Mouse (Mus musculus) heart, postnatal 36 days (tissue): Measurements from ENCODE around the gene Anapc15. TPM values are rescaled to one million over a fixed set of nuclear protein-coding genes. Genes with fewer than 3 reads are reported as not detected.

Experiments used
- DNase-seq, 2 experiments: peaks; one replicate each; pipeline ENCODE4 v3.0.0; 2021 to 2022
- intact Hi-C: fragments of 180-260 bp; cut with DNase I; formaldehyde crosslinking; loops from one replicate; pipeline ENCODE4 v1.15.1; 2025
- total RNA-seq, 2 experiments: library from RNA; stranded (reverse); gene quantifications; 2 replicates each; pipeline ENCODE4 v1.2.3; 2021

The Anapc15 gene
- total RNA-seq = 10 to 100 TPM; 20.2 TPM

DNA sequence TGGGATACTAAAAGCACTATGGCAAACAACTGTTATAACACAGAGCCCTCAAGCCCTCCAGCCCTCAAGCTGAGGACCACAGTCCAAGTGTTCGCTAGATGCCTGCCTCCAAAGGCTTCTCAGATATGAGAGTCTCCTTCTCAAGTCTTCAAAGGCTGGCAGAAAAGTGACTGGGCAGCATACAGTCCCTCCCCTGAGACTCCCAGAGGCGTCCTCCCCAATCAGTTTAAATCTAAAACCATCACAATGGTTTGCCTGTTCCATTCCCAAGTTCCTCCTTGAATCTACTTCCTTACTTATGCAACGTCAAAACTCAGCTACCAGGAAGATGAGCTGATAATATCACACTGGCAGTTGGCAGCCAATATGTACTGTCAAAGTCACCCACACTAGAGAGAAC, at the start of gene Anapc15:
TSS of gene Anapc15 (plus strand) at position 301 of the 400 bp plus-strand sequence.
- intact Hi-C loops = no loop called here
- no peak for DNase-seq

DNA sequence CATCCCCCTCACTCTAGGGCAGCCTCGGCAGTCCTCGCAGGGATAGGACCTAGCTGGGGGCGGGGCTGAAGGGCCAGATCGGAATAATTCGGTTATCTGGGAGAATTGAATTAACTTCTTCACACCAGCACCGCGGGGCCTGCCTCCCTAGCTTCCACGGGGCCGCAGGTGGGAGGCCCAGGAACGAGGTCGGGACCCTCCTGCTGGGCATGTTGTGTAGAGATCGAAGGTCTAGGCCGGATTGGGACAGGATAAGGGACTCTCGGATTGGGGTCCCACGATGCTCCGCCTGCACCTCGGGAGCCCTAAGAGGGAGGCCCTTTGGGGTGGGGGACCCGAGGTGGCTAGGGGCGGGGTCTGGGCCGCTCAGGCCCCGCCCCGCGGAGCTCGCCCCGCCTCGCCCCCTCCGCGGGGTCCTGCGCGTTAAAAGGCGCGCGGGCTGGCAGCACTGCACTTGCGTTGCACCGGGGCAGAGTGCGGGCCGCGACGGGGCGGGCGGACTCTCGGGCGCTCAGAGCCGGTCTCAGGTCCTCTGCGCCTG, 45.6 kb upstream of the Anapc15 start, which contains the start of gene Phox2a:
TSS of gene Phox2a (plus strand) at position 453 of the 541 bp plus-strand sequence.
- intact Hi-C loops = no loop called here
- no peak for DNase-seq

DNA sequence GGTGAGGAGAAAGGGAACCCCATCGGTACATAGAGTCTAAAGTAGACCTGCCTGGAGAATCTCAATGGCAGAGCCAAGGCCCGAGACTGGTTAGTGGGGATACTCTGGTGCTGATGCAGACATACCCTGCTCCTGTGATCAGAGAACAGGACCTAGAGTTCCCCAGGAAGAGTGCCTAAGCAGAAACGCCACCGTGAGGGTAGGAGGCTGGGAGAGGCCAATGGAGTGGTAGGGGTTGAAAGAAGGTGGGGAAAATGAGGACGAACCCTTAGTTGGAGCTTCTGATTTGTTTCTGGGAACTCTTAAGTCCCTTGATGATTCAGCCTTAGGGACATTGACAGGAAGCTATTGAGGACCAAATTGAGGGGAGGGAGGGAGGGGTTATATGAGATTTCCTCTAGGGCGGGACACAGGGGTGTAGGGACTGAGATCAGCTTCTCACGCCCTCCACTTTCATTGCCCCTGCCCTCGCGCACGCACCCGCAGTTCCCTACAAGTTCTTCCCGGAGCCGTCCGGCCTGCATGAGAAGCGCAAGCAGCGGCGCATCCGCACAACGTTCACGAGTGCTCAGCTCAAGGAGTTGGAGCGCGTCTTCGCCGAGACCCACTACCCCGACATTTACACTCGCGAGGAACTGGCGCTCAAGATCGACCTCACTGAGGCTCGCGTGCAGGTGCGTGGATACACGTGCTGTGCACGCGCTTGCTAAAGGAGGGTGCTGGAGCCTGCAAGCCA, 43.1 kb upstream of the Anapc15 start:
- intact Hi-C loops = loop anchor here (5.0 kb wide), 1 partner anchor 138 kb away; no protein-coding TSS in a partner anchor

DNA sequence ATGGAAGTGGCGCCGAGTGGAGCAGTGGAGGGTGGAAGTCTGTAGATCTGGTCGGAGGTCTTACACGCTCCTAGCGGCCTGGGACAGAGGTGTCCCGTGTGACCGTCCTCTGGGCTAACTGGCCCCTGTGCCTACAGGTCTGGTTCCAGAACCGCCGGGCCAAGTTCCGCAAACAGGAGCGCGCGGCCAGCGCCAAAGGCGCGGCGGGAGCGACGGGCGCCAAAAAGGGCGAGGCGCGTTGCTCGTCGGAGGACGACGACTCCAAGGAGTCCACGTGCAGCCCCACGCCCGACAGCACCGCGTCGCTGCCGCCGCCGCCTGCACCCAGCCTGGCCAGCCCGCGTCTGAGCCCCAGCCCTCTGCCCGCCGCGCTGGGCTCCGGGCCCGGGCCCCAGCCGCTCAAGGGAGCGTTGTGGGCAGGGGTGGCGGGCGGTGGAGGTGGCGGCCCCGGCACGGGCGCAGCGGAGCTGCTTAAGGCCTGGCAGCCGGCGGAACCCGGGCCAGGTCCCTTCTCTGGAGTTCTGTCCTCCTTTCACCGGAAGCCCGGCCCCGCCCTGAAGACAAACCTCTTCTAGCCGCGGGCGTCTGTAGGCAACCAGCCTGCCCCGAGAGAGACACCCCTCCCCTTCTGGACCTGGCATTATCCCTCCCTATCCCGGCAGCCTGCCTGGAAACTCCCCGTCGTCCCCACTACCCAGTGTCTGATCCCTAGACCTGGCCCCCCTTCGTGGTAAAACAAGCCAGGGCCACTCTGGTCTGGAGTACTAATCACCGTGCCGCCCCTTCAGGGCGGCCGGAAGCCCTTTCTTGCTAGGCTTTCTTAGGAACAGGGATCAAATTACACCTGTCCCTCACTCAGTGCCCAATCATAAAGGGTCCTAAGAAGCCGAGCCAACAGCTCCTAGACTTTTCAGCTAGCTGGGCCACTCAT, 41.7 kb upstream of the Anapc15 start:
- intact Hi-C loops = loop anchor here (5.0 kb wide), 1 partner anchor 140 kb away; no protein-coding TSS in a partner anchor
- DNase-seq = peak; percentile 58 to 74

More for the DNA sequence above, 43.1 kb upstream of the Anapc15 start:
- DNase-seq = no peak

DNA sequence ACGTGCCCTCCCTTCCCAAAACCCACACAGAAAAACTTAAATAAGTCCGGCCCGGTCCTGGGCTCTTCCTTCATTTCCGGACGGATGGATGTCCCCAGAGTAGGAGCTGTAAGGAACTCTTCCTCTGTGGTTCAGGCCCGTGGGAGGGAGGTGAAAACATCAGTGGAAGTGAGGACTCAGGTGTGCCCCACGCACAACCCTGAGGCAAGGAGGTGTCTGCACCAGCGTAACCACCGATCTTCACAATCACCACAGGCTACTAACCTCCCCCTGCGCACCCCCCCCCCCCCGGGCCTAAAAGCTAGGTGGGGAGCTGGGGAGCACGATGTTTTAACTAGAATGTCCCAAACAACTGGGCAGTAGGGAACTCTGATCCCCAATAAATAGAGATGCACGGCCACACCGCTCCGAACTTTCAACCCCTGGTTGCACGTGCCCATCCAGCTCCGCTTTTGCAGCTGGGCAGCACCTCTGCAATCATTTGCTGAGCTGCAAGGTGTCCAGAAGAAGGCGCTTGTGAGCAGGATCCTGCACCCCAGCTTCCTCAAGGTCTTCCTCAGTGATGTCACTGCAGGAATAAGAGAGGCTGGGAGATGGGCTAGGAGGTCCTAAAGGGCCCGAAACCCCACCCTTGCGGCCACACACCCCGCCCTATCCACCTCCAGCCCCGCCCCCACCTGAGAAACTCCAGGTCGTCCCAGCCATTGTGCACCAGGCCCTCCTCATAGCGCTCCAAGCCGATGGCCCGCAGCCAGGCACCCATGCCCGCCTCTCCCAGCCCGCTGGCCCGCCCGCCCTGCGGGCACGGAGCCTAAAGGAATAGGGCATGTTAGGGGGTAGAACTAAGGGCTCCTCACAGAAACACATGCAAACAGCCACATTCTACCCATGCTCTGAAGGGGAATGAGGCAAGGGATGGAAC, 40.4 kb upstream of the Anapc15 start:
- no peak for DNase-seq
- intact Hi-C loops = loop anchor here (1.0 to 5.0 kb wide), 2 partner anchors 12 to 141 kb away; no protein-coding TSS in a partner anchor

DNA sequence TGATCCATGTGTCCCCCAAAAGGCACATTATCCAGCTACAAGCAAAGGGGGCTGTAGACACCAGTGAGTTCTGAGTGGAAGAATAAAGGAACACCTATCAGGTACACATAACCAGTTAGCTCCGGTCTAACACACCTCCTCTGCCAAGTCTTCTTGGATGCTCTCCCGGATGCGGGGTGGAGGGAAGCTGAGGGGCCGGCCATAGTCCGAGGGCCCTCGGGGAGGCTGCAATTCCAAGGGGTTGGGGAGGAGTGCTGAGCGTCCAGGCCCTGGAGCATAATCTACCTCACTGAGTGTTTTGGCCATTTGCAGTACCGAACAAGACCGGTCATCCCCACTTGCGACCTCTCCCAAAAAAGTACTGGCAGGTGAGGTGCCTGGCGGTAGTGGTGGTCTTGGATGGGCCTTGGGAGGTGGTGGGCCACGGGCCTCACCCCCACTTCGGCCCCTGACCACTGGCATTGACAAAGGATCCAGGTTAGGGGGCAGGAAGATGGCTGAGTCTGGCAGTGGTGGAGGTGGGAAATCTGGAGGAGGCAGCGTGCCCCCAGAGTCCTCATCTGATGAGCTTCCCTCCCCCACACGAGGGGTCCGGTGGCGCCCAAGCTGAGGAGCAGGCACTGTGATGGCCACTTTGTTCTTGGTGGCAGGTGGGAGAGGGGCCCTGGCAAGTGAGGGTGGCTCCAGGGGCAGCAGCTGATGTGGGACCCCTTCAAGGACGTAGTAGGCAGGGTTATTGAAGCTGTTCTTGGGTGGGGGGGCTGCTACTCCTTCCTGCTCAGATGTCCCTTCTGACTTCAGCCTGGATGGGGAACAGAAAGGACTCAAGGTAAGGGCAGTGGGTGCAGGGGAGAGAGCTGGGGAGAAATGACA, 39.5 kb upstream of the Anapc15 start:
- DNase-seq = no peak
- intact Hi-C loops = loop anchor here (1.0 to 5.0 kb wide), 2 partner anchors 11 to 142 kb away; no protein-coding TSS in a partner anchor

DNA sequence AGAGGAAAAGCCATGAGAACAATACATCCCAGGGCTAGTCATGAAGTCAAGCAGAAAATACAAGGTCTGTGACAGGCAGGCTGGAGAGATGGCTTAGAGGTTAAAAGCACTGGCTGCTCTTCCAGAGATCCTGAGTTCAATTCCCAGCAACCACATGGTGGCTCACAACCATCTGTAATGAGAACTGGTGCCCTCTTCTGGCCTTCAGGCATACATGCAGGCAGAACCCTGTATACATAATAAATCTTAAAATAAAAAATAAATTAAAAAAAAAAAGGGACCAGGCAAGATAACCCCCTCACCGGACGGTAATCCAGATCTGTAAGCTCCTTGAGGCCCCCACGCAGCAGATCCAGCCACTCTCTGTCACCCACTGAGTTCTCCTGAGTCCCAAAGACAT, 33.1 kb upstream of the Anapc15 start:
- intact Hi-C loops = no loop called here
- DNase-seq = no peak

DNA sequence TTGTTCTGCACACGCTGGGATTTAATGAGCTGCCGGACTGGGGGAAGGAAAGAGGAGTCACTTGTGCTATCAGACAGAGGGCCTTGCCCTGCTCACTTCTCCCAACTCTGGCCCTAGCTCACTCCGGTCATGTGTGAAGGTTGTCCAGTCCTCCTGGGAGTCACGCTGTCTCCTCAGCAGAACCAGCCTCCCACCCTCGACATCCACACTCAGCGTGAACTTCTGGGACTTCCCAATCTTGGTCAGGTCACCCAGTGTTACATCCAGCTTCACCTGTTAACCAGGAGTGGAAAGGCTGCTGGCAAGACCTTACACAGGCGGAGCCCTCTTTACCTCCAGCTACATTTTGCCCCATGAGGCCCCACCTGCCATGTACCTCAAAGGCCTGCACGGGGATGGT, 32.1 kb upstream of the Anapc15 start:
- intact Hi-C loops = no loop called here

DNA sequence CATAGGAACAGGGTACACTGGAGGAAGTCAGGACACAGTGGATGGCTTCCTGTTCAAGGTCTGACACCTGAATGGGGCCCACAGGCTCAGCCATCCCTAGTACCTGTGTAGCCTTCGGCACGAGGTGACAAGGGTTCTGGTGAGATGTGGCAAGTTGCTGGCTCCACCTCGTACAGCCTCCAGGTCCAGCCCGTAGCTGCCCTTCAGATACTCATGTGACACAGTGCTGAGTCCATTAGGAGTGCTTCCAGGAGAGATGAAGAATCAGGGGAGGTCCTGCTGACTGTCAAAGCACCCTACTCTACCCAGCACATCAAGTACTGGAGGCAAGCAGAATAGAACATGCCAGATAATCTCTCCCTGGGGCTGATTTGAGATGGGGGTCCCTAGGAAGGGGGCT, 31.1 kb upstream of the Anapc15 start:
- no peak for DNase-seq
- intact Hi-C loops = no loop called here

More for the DNA sequence above, 32.1 kb upstream of the Anapc15 start:
- DNase-seq = no peak

DNA sequence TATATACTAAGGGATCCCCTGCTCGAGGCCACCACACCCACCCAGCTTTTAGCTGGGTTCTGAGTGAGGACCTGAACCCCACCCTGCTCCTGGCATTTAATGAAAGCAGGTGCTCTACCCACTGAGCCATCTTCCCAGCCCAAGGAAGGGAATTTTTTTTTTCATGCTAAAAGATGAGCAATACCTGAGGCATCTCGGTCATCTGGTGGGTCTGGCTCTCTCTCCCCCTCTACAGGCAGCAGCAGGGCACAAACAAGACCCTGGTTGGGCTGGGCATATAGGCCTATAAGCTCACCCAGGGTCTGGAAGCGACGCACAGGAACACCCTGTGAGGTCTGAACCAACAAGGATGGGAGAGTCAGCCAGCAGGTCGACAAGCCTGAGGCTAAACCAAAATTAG, 30.2 kb upstream of the Anapc15 start:
- DNase-seq = no peak
- intact Hi-C loops = no loop called here

DNA sequence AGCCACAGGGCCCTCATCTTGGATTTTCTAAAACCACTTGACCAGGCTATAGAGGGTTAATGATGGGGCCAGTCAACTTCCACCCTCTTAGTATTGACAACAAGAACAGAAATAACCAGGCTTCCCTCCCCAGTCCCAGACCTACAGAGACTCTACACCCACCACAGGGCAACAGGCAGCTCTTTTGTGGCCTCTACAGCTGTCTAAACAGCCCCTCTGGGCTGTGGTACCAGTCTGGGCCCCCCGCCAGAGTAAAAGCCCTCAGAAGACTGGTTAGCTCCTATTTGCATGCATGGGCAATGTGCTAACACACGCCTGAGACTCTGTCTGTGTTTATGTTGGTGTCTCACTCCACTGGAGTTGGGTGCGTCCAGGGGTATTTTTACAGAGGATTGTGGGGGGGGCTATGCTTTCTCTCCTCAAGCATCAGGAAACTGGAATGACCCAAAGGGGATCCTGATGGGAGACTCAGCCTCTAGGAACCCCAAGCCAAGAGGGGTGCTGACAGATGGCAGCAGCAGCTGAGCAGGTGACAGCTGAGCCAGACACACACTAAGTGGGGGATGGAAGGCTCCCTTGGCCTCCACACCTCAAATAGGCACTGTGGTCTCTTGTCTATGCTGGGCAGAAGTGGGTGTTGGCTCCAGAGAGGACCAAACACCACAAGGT, 29.5 kb upstream of the Anapc15 start:
- intact Hi-C loops = no loop called here

DNA sequence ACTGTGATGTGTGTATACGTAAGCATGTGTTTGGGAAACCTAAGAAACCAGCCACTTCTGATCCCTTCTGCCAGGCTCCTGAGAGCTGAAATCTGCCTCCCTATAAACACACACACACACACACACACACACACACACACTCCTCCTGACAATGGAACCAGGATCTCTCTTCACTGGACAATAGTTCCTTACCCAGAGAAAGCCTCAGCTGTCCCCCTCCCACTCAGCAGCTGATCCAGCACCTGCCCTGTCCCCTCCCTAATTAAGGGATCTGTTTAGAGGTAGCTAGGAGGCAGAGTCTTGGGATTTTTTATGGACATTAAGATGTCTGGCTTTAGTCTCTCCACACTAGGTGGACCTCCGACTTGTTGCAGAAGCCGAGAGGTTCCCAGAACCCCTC, 28.6 kb upstream of the Anapc15 start:
- intact Hi-C loops = loop anchor here (1.0 to 5.0 kb wide), 2 partner anchors 12 to 158 kb away; no protein-coding TSS in a partner anchor

More for the DNA sequence above, 29.5 kb upstream of the Anapc15 start:
- DNase-seq = no peak

DNA sequence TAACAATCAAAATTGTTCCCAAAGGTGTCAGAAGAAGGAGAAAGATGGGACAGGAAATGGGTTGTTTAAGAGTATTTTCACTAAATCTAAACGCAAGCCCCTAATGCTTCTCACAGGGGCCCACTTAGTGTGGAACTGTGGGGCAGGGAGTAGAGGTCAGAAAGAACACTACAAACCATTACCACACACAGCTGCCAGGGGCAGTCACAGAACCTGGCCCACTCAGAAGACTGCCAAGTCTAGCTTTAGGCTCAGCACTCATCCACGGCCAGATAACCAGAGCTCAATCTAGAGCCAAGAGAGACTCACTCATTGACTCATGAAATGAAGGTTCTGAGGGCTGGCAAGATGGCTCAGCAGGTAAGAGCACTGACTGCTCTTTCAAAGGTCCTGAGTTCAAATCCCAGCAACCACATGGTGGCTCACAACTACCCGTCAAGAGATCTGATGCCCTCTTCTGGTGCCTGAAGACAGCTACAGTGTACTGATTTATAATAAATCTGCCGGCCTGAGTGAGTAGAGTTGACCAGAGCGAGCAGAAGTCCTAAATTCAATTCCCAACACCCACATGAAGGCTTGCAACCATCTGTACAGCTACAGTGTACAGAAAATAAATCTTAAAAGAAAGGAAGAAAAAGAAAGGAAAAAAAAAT, 27.9 kb upstream of the Anapc15 start:
- intact Hi-C loops = loop anchor here (1.0 to 5.0 kb wide), 2 partner anchors 12 to 158 kb away; no protein-coding TSS in a partner anchor
- DNase-seq = no peak

More for the DNA sequence above, 28.6 kb upstream of the Anapc15 start:
- no peak for DNase-seq

DNA sequence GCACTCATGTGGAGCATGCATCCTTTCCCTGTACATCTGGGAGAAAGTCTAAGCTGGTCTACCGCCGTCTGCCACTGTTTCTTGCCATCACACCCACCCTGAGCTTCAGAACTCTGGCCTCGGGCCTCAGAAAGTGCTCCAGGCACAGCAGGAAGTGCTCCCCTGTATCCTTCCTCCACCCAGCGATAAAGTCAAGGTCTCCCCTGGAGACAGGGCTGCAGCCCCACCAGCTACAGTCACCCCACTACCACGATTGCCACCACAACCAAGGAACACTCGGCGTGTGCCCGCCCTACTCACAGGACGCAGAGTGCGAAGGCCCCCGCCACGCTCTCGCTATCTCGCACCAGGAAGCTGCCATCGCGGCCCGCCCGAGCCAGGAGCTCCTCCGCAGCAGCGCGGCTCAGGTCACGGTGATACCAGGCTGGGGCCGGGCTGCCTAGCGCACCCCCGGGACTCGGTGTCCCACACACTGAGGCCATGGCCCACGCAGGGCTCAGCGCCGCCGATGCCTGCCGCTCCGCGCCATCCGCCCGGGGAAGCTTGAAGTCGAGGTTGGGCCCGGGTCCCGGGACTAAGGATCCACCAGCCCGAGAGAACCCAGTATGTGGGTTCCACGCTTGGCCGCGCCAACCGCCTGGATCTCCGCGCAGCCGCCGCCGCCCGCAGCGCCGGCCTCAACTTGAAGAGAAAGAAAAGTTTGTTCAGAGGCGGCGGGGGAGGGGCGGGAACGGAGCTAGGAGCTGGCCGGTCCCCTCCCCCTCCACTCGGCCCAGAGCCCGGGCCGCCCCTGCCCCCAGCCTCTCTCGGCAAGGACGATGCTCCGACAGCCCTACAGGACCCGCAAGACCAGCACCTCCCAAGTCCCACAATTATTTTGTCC, 27.0 kb upstream of the Anapc15 start:
- intact Hi-C loops = loop anchor here (5.0 kb wide), 1 partner anchor 159 kb away; no protein-coding TSS in a partner anchor
- DNase-seq = peak; percentile 67 to 74

DNA sequence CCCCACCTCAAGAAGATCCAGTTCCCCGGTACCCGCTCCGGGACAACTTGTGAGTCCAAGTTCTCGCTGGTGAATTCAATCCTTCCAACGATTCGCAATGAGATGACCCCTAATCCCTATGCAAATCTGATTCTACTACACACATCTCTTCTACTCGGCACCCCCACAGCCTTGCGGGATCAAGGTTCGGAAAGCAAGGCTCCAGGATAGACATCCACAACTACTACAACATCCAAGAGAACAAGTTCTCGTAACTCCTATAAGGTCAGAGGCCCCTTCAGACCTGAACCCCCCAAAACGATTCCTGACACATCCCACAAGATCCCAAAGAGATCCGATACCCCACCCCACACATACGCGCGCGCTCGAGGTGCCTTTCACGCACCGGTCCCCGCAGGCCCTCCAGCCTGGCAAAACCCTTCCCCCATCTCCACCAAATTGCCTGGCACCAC, 26.3 kb upstream of the Anapc15 start:
- DNase-seq = no peak
- intact Hi-C loops = loop anchor here (5.0 kb wide), 1 partner anchor 160 kb away; no protein-coding TSS in a partner anchor
